In genomic region chr4:125115710-125116089, GRCm38 (mm10) we compare ENCODE assay signal across 8 mouse cellular contexts. TPM values are rescaled to one million over a fixed set of nuclear protein-coding genes. Genes with fewer than 3 reads are reported as not detected.
DNase-seq lines count a peak whose midpoint lies in the region; ATAC-seq and TF ChIP-seq lines count a peak whose summit lies in the region.
"Had no signal": no experiment of that assay in that cellular context is flagged by ENCODE, and none has a peak within 500 bp of the region (broad histone marks: within the 10 kb centered on the region; RNA-seq: fewer than 3 reads in every experiment).

No protein-coding gene starts in this region.

- H3K36me3 ChIP-seq in liver, adult 2 months (ENCODE audit: control insufficient read depth, insufficient read depth, low read length), result peaks cover 2% of the 10 kb centered on the region; the same call in 1 of the 2 replicates
- 0 out of 2 replicates have a peak, but pooled peaks cover 9% of the 10 kb centered on the region for H3K36me3 ChIP-seq in limb, embryonic 12.5 days

- ATAC-seq in limb, embryonic 12.5 days (ENCODE audit: insufficient number of reproducible peaks, insufficient read depth, low FRiP score, low TSS enrichment, low read depth), result no peak

- no peaks in the 10 kb centered on the region for H3K9me3 ChIP-seq in limb, embryonic 12.5 days

- peaks cover 24% of the 10 kb centered on the region for H3K4me1 ChIP-seq in liver, adult 2 months (ENCODE audit: control insufficient read depth, insufficient read depth, low read length)
- H3K4me1 ChIP-seq in limb, embryonic 12.5 days (replicated peaks), result peaks cover 25% of the 10 kb centered on the region

- peak overlapping the region; percentile 37 for H3K9ac ChIP-seq in liver, adult 2 months (ENCODE audit: low read depth, low read length)
- H3K9ac ChIP-seq in limb, embryonic 12.5 days (replicated peaks), result no peak overlapping the region

- H3K27ac ChIP-seq in liver, adult 2 months (replicated peaks; ENCODE audit: insufficient read depth, low read depth, low read length), result peak overlapping the region; percentile 94
- 0 out of 2 replicates have a peak overlapping the region, but pooled peaks have one; percentile 69 for H3K27ac ChIP-seq in limb, embryonic 12.5 days

- H3K79me2 ChIP-seq in liver, adult 2 months (ENCODE audit: control insufficient read depth, insufficient read depth, low read length), result no peaks in the 10 kb centered on the region

- peak; percentile 95 for DNase-seq in liver, adult 2 months (ENCODE audit: extremely low read depth, low read depth, low spot score)
- no peak for DNase-seq in liver
- DNase-seq in brain, adult 2 months (ENCODE audit: low read depth, low spot score), result peak; percentile 64
- peak; percentile 53 to 61 for DNase-seq in gastrocnemius, adult 8-10 months (ENCODE audit: low spot score in 2 of 2)
- no peak for DNase-seq in yolk sac, embryonic 10.5 days (ENCODE audit: low spot score)
- no peak for DNase-seq in right cerebral cortex, postnatal 36 days (ENCODE audit: low spot score in 2 of 2)

- no peak for TF ChIP-seq CTCF in liver, adult 2 months (IDR thresholded peaks at IDR 0.05; ENCODE audit: low read depth, low read length)

- H3K27me3 ChIP-seq in liver, adult 2 months (ENCODE audit: control insufficient read depth, insufficient read depth, low read length), result no peaks in the 10 kb centered on the region
- H3K27me3 ChIP-seq in limb, embryonic 12.5 days, result peaks cover 9% of the 10 kb centered on the region

- no peak overlapping the region for H3K4me3 ChIP-seq in liver, adult 2 months (ENCODE audit: insufficient read depth, low read depth, low read length)
- no peak overlapping the region for H3K4me3 ChIP-seq in limb, embryonic 12.5 days (replicated peaks)

- no peak for TF ChIP-seq POLR2A in liver, adult 2 months (IDR thresholded peaks at IDR 0.05; ENCODE audit: extremely low read depth, insufficient read depth, low read length)

- no peak overlapping the region for H3K4me2 ChIP-seq in limb, embryonic 12.5 days

- WGBS in liver, adult 2 months, result 18% methylated on average over 6 of the region's 6 CpGs
- 21% methylated on average over 6 of the region's 6 CpGs for WGBS in limb, embryonic 12.5 days

RNA-seq across cellular contexts. Expression of gene Zc3h12a, which starts 11.9 kb away (rescaled TPM):
- 0.67 and 0.74 TPM in 2 replicates for total RNA-seq in liver, adult 2 months (2014; rRNA removed)
- polyA plus RNA-seq in liver, adult 2 months (2012; rRNA removed), result 2.4 and 3.0 TPM in 2 replicates
- total RNA-seq in gastrocnemius, adult 8-10 months (2022), result 1 to 10 TPM; 1.4 to 2.3 (median 2.0) TPM
- 0.24 and 0.32 TPM in 2 replicates for polyA plus RNA-seq in limb, embryonic 12.5 days (2016; fragmentation: Nextera tagmentation; extraction: Ambion mirVana)

RNA-seq across cellular contexts. Expression of gene Meaf6, which starts 30.8 kb away (rescaled TPM):
- total RNA-seq in liver, adult 2 months (2014; rRNA removed), result 4.7 and 4.9 TPM in 2 replicates
- polyA plus RNA-seq in liver, adult 2 months (2012; rRNA removed), result 5.2 and 5.9 TPM in 2 replicates
- total RNA-seq in gastrocnemius, adult 8-10 months (2022), result 10 to 100 TPM in 1 of 4 experiments, 1 to 10 TPM in 3; 7.9 to 12.3 (median 8.2) TPM
- 74.6 and 76.9 TPM in 2 replicates for polyA plus RNA-seq in limb, embryonic 12.5 days (2016; fragmentation: Nextera tagmentation; extraction: Ambion mirVana)

RNA-seq across cellular contexts. Expression of gene Snip1, which starts 49.2 kb away (rescaled TPM):
- total RNA-seq in liver, adult 2 months (2014; rRNA removed), result 7.5 and 7.6 TPM in 2 replicates
- polyA plus RNA-seq in liver, adult 2 months (2012; rRNA removed), result 6.1 and 6.9 TPM in 2 replicates
- total RNA-seq in gastrocnemius, adult 8-10 months (2022), result 1 to 10 TPM; 3.9 to 5.6 (median 4.8) TPM
- polyA plus RNA-seq in limb, embryonic 12.5 days (2016; fragmentation: Nextera tagmentation; extraction: Ambion mirVana), result 39.6 and 40.9 TPM in 2 replicates

RNA-seq across cellular contexts. Expression of gene Dnali1, which starts 50.2 kb away (rescaled TPM):
- total RNA-seq in liver, adult 2 months (2014; rRNA removed), result 0.09 TPM in 1 of 2 replicates, not detected in the other
- 0.05 TPM in 1 of 2 replicates, not detected in the other for polyA plus RNA-seq in liver, adult 2 months (2012; rRNA removed)
- total RNA-seq in gastrocnemius, adult 8-10 months (2022), result not detected
- polyA plus RNA-seq in limb, embryonic 12.5 days (2016; fragmentation: Nextera tagmentation; extraction: Ambion mirVana), result not detected in 2 replicates
- total RNA-seq: common myeloid progenitor, adult 5-6 weeks had no signal

Comparison
In these comparisons a context has a peak if more than half of its experiments do, and no peak if none do; other contexts are left out.
1. DNase-seq: peak in liver, adult 2 months (single experiment), brain, adult 2 months (single experiment) and gastrocnemius, adult 8-10 months (2 of 2); none in liver (single experiment), yolk sac, embryonic 10.5 days (single experiment) and right cerebral cortex, postnatal 36 days (0 of 2).